Mouse (Mus musculus): ENCODE measurements around the gene Tsks. TPM values are rescaled to one million over a fixed set of nuclear protein-coding genes. Genes with fewer than 3 reads are reported as not detected.

Tsks gene
- polyA plus RNA-seq, 1 experiment from 2014 or later, result 0.09 TPM

DNA sequence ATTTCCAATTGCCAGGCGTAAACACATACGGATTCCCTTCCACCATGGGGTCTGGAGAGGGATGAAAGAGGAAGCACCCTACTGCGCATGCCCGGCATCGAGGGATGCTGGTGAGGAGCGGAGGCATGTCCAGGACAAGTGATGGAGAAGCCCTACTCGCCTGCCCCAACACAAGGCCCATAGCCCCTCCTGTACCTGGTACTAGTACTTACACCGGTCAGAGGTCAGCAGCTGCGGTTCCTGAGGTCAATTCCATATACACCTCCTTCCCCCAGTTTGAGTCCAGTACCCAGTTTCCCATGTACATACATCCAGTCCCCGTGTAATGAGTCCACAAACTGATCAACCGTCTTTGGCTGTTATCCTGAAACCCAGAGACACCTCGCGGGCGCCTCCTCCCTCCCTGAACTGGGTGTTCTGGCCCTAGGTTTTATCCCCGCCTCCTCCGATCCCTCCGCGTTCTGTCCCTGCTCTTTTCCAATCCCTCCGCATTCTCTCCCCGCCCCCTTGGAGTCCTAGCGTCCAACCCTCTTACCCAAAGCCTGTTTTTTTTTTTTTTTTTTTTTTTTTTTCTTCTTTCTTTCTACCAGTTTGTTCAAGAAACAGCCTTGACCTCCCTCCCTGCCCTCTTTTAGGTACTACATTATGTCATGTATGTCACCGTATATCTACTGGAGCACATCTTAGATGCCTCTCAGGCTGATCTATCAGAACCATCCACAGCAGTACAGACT is 31.5 kb downstream of the Tsks start, which contains the start of gene Cpt1c:
Gene Cpt1c, minus strand, starts transcription at position 469 of the 734 bp plus-strand sequence.
- ATAC-seq (ENCODE audit: low FRiP score), result peak; percentile 50; the same call in 1 of the 2 replicates
- peak within 1 kb of the TSS; percentile 29 for H3K4me3 ChIP-seq (ENCODE audit: low read depth, low read length)
- 2% methylated on average over 22 of the region's 22 CpGs for WGBS

DNA sequence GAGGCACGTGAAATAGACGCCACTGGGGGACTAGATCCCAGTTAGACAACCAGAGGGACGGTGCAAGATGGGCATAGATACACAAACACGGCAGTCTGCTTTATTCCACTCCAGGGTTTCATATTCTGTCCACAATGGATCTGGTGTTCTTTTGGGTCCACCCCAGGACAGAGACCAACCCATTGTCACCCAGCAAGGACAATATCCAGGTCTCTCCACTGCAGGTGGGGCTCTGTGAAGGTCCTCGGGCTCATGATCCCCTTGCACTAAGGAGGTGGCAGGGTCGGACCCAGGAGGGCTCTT is 32.1 kb downstream of the Tsks start:
- H3K27ac ChIP-seq (ENCODE audit: low read depth, low read length), result peak overlapping the region; percentile 70
- no peak for DNase-seq (ENCODE audit: low spot score)
- peaks cover 4% of the 10 kb centered on the region for H3K4me1 ChIP-seq (replicated peaks; ENCODE audit: control insufficient read depth, insufficient read depth, low read length)
- 21% methylated on average over 6 of the region's 6 CpGs for WGBS
- no peak overlapping the region for H3K4me2 ChIP-seq (replicated peaks; ENCODE audit: low read depth, low read length)
- no peaks in the 10 kb centered on the region for H3K9me3 ChIP-seq (ENCODE audit: control insufficient read depth, low read length)
- no peak for ATAC-seq (ENCODE audit: low FRiP score)
- H3K36me3 ChIP-seq (ENCODE audit: control insufficient read depth, insufficient read depth, low read length), result peaks cover 30% of the 10 kb centered on the region
- peak overlapping the region; percentile 29; the same call in 1 of the 2 replicates for H3K4me3 ChIP-seq (ENCODE audit: low read depth, low read length)
- H3K9ac ChIP-seq (ENCODE audit: low read depth, low read length), result peak overlapping the region; percentile 74; the same call in 1 of the 2 replicates
- no peaks in the 10 kb centered on the region for H3K27me3 ChIP-seq (ENCODE audit: control insufficient read depth, insufficient read depth, low read length)

More for the DNA sequence above, 31.5 kb downstream of the Tsks start, which contains the start of gene Cpt1c:
- Histone ChIP-seq H3K9ac (ENCODE audit: low read depth, low read length) (peak within 1 kb of the TSS; percentile 74), H3K9me3 (ENCODE audit: control insufficient read depth, low read length) (no peaks in the 10 kb centered on the region), H3K27me3 (ENCODE audit: control insufficient read depth, insufficient read depth, low read length) (no peaks in the 10 kb centered on the region), H3K4me1 (replicated peaks; ENCODE audit: control insufficient read depth, insufficient read depth, low read length) (peaks cover 4% of the 10 kb centered on the region), H3K4me2 (replicated peaks; ENCODE audit: low read depth, low read length) (peak within 1 kb of the TSS; percentile 47), H3K27ac (ENCODE audit: low read depth, low read length) (peak within 1 kb of the TSS; percentile 70), H3K36me3 (ENCODE audit: control insufficient read depth, insufficient read depth, low read length) (peaks cover 27% of the 10 kb centered on the region)
- peak; percentile 89 for DNase-seq (ENCODE audit: low spot score)

DNA sequence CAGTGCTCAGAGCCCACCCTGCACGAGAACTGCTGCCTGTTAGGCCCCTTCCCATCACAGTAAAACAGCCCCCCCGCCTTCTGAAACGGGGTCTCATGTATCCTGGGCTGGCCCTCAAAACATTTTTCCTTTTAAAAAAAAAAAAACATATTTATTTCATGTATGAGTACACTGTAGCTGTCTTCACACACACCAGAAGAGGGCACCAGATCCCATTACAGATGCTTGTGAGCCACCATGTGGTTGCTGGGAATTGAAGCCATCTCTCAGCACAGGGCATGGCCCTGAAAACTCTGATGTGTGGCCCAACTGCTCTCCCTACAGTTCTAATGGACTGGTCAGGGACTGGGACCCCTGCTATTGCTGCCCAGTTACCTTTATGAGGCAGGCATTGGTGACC is 35.3 kb downstream of the Tsks start:
- 93% methylated on average over 3 of the region's 3 CpGs for WGBS
- no peak for ATAC-seq (ENCODE audit: low FRiP score)

DNA sequence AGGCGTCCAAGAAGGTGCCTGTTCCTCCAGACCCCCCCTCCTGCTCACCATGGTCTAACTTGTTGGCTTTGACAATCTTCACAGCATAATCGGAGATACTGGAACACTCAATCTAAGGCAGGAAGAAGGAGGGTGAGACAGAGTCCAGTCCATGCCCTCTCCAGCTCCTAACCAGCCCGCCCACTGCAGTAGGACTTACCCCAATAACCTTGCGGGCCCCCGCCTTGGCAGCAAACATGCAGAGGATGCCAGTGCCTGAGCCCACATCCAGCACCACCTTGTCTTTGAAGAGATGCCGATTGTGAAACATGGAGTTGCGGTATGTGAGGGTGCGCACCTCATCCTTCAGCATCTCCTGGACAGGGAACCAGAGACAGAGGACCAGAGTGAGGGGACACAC is 38.5 kb downstream of the Tsks start:
- H3K36me3 ChIP-seq (ENCODE audit: control insufficient read depth, insufficient read depth, low read length), result peaks cover 46% of the 10 kb centered on the region
- WGBS, result 97% methylated on average over 8 of the region's 8 CpGs
- H3K4me2 ChIP-seq (replicated peaks; ENCODE audit: low read depth, low read length), result no peak overlapping the region
- H3K4me3 ChIP-seq (ENCODE audit: low read depth, low read length), result no peak overlapping the region
- H3K9ac ChIP-seq (ENCODE audit: low read depth, low read length), result no peak overlapping the region
- no peaks in the 10 kb centered on the region for H3K27me3 ChIP-seq (ENCODE audit: control insufficient read depth, insufficient read depth, low read length)
- no peaks in the 10 kb centered on the region for H3K9me3 ChIP-seq (ENCODE audit: control insufficient read depth, low read length)
- peaks cover 3% of the 10 kb centered on the region; the same call in 1 of the 2 replicates for H3K4me1 ChIP-seq (replicated peaks; ENCODE audit: control insufficient read depth, insufficient read depth, low read length)
- ATAC-seq (ENCODE audit: low FRiP score) (no peak), DNase-seq (ENCODE audit: low spot score) (no peak)
- no peak overlapping the region for H3K27ac ChIP-seq (ENCODE audit: low read depth, low read length)

More for the DNA sequence above, 35.3 kb downstream of the Tsks start:
- no peak overlapping the region for H3K27ac ChIP-seq (ENCODE audit: low read depth, low read length)
- H3K4me3 ChIP-seq (ENCODE audit: low read depth, low read length), result no peak overlapping the region
- H3K36me3 ChIP-seq (ENCODE audit: control insufficient read depth, insufficient read depth, low read length), result peaks cover 46% of the 10 kb centered on the region
- H3K9ac ChIP-seq (ENCODE audit: low read depth, low read length), result no peak overlapping the region
- H3K4me2 ChIP-seq (replicated peaks; ENCODE audit: low read depth, low read length), result no peak overlapping the region
- DNase-seq (ENCODE audit: low spot score), result no peak
- H3K27me3 ChIP-seq (ENCODE audit: control insufficient read depth, insufficient read depth, low read length), result no peaks in the 10 kb centered on the region
- no peaks in the 10 kb centered on the region for H3K4me1 ChIP-seq (replicated peaks; ENCODE audit: control insufficient read depth, insufficient read depth, low read length)
- no peaks in the 10 kb centered on the region for H3K9me3 ChIP-seq (ENCODE audit: control insufficient read depth, low read length)

DNA sequence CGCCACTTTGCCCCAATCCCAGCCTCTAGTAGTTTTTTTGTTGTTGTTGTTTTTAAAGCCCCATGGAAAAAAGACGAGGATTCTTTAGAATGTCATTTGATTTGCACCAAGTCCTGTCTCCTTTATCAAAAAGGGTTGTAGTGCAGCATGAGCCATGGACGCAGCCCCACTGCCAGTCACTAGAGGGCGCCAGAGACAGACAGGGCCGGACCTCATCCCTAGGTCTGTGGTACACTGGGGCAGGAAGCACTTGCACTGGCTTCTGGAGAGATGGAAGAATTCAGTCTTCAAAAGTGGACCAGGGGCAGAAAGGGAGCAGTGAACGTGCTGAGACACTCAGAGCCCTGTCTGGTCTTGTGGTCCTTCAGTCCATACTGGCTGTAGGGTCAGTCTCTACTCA is 40.1 kb downstream of the Tsks start:
- H3K9ac ChIP-seq (ENCODE audit: low read depth, low read length), result no peak overlapping the region
- no peaks in the 10 kb centered on the region for H3K27me3 ChIP-seq (ENCODE audit: control insufficient read depth, insufficient read depth, low read length)
- no peaks in the 10 kb centered on the region for H3K9me3 ChIP-seq (ENCODE audit: control insufficient read depth, low read length)
- peaks cover 31% of the 10 kb centered on the region for H3K36me3 ChIP-seq (ENCODE audit: control insufficient read depth, insufficient read depth, low read length)
- H3K4me3 ChIP-seq (ENCODE audit: low read depth, low read length), result no peak overlapping the region
- 42% methylated on average over 6 of the region's 6 CpGs for WGBS
- H3K4me2 ChIP-seq (replicated peaks; ENCODE audit: low read depth, low read length), result no peak overlapping the region
- H3K4me1 ChIP-seq (replicated peaks; ENCODE audit: control insufficient read depth, insufficient read depth, low read length), result peaks cover 3% of the 10 kb centered on the region; the same call in 1 of the 2 replicates
- DNase-seq (ENCODE audit: low spot score), result peak; percentile 91
- no peak overlapping the region for H3K27ac ChIP-seq (ENCODE audit: low read depth, low read length)
- ATAC-seq (ENCODE audit: low FRiP score), result no peak

DNA sequence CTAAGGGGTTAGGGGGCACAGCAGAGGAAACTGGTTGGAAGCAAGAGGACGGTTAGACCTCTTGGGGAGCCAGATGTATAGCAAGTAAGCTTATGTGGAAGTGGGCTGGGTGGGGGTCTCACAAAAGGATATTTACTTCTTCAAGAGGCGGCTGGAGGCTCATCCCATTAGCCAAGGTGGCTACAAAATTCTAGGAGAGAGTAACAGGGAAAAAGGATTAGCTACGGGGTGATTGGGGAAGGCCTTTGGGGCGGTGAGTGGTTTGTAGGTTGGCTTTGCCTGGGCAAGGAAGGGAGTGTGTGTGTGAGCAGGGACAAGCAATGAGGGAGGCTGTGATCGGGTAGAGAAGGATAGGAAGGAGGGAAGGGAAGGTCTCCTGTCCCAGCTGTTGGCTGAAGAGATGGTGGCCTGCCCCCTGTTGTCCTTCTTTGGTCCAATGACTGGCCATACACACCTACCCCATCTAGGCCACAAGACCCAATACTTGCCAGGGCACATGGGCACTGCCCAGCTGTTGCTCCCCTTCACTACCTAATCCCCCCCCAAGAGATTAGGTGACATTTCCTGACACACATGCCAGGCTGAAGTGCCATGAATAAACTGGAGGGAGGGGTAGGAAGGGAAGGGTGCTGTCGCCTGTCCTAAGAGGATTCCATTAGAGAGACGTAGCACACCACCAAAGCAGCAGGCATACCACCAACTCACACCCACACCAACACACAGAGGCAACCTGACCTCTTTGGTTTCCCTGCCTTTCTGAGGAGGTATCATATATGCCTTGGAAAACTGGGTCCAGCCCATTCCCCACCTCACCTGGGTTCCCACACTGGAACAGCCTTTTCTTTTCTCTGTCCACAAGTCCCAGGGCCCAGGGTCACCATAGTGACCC is 41.2 kb downstream of the Tsks start:
- ATAC-seq (ENCODE audit: low FRiP score), result no peak
- Histone ChIP-seq H3K4me3 (ENCODE audit: low read depth, low read length) (peak overlapping the region; percentile 97; the same call in 1 of the 2 replicates), H3K4me2 (replicated peaks; ENCODE audit: low read depth, low read length) (peak overlapping the region; percentile 65), H3K27me3 (ENCODE audit: control insufficient read depth, insufficient read depth, low read length) (no peaks in the 10 kb centered on the region), H3K9ac (ENCODE audit: low read depth, low read length) (no peak overlapping the region), H3K9me3 (ENCODE audit: control insufficient read depth, low read length) (no peaks in the 10 kb centered on the region), H3K27ac (ENCODE audit: low read depth, low read length) (no peak overlapping the region), H3K36me3 (ENCODE audit: control insufficient read depth, insufficient read depth, low read length) (peaks cover 22% of the 10 kb centered on the region), H3K4me1 (replicated peaks; ENCODE audit: control insufficient read depth, insufficient read depth, low read length) (peaks cover 3% of the 10 kb centered on the region; the same call in 1 of the 2 replicates)
- 86% methylated on average over 7 of the region's 7 CpGs for WGBS
- no peak for DNase-seq (ENCODE audit: low spot score)

DNA sequence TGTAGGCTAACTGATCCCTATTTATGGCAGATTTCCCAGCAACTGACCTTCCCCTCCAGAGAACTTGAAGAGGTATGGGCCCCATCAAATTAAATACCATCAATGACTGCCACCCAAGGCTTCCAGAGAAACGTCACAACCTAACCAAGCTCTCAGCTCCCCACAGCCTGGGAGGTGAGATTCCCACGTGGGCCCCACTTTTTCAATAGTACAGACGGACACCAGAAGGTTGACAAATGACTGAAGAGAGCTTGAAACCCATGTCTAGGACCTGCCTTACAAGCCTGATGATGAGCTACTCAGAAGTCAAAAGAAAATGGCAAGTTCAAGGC is 41.8 kb downstream of the Tsks start:
- WGBS, result 52% methylated on average over 3 of the region's 3 CpGs
- H3K27me3 ChIP-seq (ENCODE audit: control insufficient read depth, insufficient read depth, low read length), result no peaks in the 10 kb centered on the region
- H3K4me3 ChIP-seq (ENCODE audit: low read depth, low read length), result peak overlapping the region; percentile 97
- peaks cover 16% of the 10 kb centered on the region for H3K36me3 ChIP-seq (ENCODE audit: control insufficient read depth, insufficient read depth, low read length)
- no peak overlapping the region for H3K27ac ChIP-seq (ENCODE audit: low read depth, low read length)
- no peak overlapping the region for H3K9ac ChIP-seq (ENCODE audit: low read depth, low read length)
- no peaks in the 10 kb centered on the region for H3K9me3 ChIP-seq (ENCODE audit: control insufficient read depth, low read length)
- H3K4me2 ChIP-seq (replicated peaks; ENCODE audit: low read depth, low read length), result peak overlapping the region; percentile 65
- peaks cover 3% of the 10 kb centered on the region; the same call in 1 of the 2 replicates for H3K4me1 ChIP-seq (replicated peaks; ENCODE audit: control insufficient read depth, insufficient read depth, low read length)
- ATAC-seq (ENCODE audit: low FRiP score) (no peak), DNase-seq (ENCODE audit: low spot score) (no peak)

DNA sequence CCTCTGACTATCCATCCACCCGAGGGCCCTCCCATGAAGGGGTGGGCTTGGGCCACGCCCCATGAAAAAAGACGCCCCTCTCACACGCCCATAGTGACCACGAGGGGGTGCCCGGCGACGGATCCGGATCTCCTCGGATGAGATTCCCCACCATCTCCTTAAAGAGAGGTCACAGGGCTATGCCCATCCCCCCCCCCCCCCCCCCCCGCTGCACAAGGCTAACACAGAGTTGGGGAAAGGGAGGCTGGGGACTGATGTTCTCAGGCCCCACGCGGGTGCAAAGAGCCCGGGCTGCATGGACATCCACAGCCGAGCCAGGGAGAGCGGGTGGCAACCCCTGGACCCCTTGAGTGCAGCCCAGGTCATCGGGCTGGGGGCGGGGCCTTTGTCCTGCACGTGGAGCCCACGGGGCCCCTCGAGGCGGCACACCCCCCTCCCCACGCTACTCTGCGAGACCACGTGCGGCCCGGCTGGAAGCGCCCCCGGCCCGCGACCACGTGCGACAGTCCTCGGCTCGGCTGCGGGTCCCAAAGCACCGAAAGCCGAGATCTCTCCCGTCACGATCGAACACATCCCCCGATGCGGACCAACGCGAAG is 42.7 kb downstream of the Tsks start:
- H3K4me3 ChIP-seq (ENCODE audit: low read depth, low read length), result peak overlapping the region; percentile 97
- peaks cover 3% of the 10 kb centered on the region; the same call in 1 of the 2 replicates for H3K4me1 ChIP-seq (replicated peaks; ENCODE audit: control insufficient read depth, insufficient read depth, low read length)
- H3K27ac ChIP-seq (ENCODE audit: low read depth, low read length), result peak overlapping the region; percentile 92
- H3K9ac ChIP-seq (ENCODE audit: low read depth, low read length), result peak overlapping the region; percentile 98
- H3K4me2 ChIP-seq (replicated peaks; ENCODE audit: low read depth, low read length), result peak overlapping the region; percentile 65
- H3K36me3 ChIP-seq (ENCODE audit: control insufficient read depth, insufficient read depth, low read length), result peaks cover 13% of the 10 kb centered on the region
- 1% methylated on average over 39 of the region's 45 CpGs for WGBS
- no peaks in the 10 kb centered on the region for H3K27me3 ChIP-seq (ENCODE audit: control insufficient read depth, insufficient read depth, low read length)
- H3K9me3 ChIP-seq (ENCODE audit: control insufficient read depth, low read length), result no peaks in the 10 kb centered on the region
- peak; percentile 83 for DNase-seq (ENCODE audit: low spot score)
- peak; percentile 10 for ATAC-seq (ENCODE audit: low FRiP score)

Measured in hindbrain, embryonic 11.5 days (tissue).